Mouse (Mus musculus) Muller cell, postnatal 12 days (primary cell): ENCODE data around the gene Rpl13a.

ENCODE experiments used
- DNase-seq: peaks from one replicate; pipeline ENCODE4 v3.0.0-alpha.2; 2015; ENCODE audit errors: inconsistent ontology term

Gene Rpl13a

GRCm38 (mm10) chr7:45090251-45090977, 38.1 kb downstream of the Rpl13a start:
- DNase-seq, result no peak

- no peak for DNase-seq
These were observed 40.0 kb downstream of the Rpl13a start for GRCm38 (mm10) chr7:45088597-45088996.

GRCm38 (mm10) chr7:45086084-45086483, 42.5 kb downstream of the Rpl13a start:
- no peak for DNase-seq

GRCm38 (mm10) chr7:45083300-45083890, 45.2 kb downstream of the Rpl13a start:
- DNase-seq, result no peak

GRCm38 (mm10) chr7:45082401-45083299, 45.9 kb downstream of the Rpl13a start:
- no peak for DNase-seq

GRCm38 (mm10) chr7:45081016-45081415, 47.5 kb downstream of the Rpl13a start:
- DNase-seq, result no peak

GRCm38 (mm10) chr7:45079856-45080255, 48.7 kb downstream of the Rpl13a start:
- peak; percentile 87 for DNase-seq

- peak; percentile 30 for DNase-seq
These were observed 50.0 kb downstream of the Rpl13a start for GRCm38 (mm10) chr7:45078513-45078912.

- no peak for DNase-seq
These were observed 50.7 kb downstream of the Rpl13a start for GRCm38 (mm10) chr7:45077829-45078228.

GRCm38 (mm10) chr7:45077322-45077721, 51.2 kb downstream of the Rpl13a start:
- DNase-seq, result no peak

GRCm38 (mm10) chr7:45076501-45076900, 52.1 kb downstream of the Rpl13a start:
- DNase-seq, result no peak
